Mouse (Mus musculus) NIH3T3 (cell line): ENCODE results near the gene Lmtk3.

Experiments
- DNase-seq: peaks from one replicate; pipeline ENCODE4 v3.0.0-alpha.2; 2012; ENCODE audit warnings: low read depth

Lmtk3 gene

DNA sequence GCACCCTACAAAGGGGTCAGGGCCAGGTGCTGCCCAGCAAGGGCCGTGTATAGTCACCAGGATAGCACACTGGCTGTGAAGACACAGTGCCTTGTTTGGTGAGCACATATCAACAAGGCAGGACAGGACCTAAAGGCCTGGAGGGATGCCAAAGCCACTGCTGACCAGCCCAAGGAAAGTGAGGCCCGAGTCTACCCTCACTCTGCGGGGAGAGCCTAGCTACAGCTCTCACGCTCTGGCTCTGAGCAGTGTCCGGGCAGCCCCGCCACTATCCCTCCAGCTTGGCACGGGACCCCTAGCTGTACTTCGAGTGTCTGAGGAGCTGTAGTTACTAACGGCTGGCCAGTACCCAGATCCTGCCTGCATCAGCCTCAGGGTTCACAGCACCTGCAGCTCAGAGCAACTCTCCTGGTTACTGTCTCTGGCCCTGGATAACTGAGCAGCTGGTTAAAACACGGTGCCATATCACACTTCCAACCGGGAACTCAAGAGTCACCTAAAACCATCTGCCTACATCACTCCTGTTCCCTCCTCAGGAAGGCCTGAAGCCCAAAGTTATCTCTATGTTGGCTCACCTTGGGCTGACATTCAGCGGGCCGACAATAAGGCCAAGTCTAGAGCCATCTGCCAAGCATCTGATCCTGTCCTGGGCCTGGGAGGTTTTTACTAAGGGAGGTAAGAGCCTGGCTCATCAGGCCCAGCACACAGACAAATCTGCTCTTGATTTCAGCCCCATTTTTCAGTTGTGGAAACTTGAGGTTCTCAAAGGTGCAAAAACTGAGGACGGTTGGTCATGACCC is 25.9 kb downstream of the Lmtk3 start:
- no peak for DNase-seq

DNA sequence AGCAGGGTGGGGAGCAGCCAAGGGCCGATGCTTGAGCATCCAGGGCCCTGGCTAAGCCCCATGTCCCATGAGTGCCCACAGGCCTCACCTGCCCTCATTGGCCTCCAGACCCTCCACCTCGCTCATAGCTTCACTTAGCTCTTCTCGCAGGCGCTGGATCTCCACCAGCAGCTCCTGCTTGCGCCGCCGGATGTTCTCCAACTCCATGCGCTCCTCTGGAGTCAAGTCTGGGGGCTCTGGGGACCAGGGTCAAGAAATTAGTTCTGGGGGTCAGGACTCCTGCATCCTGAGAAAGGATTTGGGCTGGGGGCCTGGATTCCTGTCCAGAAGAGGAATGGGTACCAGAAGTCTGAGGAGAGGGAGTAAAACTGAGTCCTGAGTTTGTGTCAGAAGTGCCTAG is 29.4 kb downstream of the Lmtk3 start:
- no peak for DNase-seq

DNA sequence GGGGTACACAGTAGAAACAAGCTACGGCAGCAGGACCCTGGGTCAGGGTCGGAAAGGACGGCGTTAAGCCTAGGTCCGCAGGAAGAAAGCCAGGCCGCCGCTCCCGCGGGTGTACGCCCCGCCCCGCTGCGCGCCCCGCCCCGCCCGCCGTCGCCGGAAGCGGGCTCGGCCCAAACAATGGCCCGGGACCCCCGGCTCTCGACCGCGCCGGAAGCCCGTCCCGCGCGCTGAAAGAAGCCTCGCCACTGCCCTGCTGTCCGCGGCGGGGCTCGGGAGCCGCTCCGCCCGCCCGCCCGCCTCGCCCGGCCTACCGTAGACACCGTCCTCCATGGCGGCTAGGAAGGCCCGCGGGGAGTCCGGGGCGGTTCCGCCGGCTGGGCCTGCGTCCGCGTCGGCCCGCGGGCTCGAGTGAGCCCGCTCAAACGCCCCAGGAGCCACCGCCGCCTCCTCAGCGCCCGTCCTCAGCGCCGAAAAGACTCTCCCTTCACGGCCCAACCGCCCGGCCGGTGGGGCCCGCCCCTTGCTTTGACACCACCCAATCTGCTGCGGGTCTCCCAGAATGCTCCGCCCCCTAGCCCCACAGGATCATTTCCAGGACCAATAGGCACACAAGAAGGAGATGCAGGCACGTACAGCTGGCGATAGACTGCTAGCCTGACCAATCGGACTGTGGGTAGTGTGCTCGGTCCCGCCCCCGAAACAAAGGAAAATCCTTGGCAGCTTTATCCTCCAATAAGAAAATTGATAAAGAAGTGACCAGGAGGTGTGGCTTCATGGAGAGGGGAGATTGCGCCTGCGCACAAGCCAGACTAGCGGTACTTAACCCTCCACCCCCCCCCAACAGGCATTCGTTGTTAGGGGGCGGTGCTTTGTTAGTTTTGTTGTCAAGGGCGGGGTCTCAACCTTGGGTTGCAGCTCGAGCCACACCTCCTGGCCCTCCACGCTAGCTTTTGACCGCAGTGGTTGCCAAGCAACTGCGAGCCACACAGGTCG is 30.5 kb downstream of the Lmtk3 start, which contains the start of gene Cyth2:
Gene Cyth2 (minus strand): TSS at position 795 of the 993 bp plus-strand sequence.
- DNase-seq, result peak; percentile 100

DNA sequence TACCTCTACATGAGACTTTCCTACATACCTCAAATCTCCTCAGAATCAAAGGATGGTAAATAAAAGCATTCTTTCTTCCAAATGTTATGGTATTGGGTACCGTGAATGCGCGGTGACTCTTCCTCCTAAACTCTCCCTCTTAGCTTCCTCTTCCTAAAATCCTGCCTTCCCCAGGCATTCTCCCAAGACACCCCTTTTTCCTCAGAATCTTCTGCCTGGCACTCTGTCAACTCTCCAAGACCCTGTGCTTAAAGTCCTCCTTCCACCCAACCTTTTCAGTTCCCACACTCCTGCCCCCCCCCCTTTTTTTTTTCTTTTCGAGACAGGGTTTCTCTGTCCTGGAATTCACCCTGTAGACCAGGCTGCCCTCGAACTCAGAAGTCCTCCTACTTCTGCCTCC is 31.3 kb downstream of the Lmtk3 start:
- DNase-seq, result no peak

DNA sequence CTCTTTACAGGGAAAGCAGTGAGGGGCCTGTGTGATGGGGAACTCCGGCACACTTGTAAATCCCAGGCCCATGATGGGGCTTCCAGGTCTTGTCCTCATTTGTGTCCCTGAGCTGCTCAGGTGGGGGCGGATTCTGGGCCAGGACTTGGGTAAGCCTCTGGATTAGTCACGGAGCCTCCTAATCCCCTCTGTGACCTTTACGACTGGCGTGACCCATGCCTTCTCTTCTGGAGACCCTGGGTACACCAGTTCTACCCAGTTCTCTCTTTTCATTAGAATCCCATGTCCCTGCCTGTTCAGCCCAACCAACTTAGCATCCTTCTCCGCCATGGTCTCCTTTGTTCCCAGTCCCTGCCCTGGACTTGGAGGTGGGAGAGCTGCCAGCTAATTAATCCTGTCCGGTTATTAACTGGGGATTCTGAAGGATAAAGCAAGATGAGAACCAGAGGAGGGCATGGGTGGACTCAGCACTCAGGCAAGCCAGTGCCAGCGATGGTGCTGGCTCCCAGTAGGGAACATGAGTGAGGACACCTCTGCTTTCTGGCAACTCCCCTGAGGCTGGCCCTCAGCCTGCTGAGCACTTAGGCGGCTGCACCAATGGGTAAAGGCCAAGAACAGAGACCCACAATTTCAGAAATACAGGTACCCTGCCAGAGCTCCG is 31.9 kb downstream of the Lmtk3 start:
- DNase-seq, result no peak

DNA sequence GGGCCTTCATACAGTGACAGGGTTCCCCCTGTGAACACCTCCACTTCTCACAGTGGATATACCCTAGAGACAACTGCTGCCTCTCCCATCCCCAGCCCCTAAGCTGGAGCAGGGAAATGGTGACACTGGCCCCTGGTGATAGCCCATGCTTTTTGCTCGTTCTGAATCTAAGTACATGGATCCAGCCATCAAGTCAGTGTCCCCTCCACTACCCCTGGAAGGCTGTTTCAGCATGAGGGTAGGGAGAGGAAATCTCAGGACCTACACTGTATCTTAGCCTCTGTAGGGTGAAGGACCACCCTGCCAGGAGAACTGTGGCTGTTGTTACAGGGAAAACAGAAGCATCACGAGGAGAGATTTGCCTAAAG is 32.4 kb downstream of the Lmtk3 start:
- no peak for DNase-seq

DNA sequence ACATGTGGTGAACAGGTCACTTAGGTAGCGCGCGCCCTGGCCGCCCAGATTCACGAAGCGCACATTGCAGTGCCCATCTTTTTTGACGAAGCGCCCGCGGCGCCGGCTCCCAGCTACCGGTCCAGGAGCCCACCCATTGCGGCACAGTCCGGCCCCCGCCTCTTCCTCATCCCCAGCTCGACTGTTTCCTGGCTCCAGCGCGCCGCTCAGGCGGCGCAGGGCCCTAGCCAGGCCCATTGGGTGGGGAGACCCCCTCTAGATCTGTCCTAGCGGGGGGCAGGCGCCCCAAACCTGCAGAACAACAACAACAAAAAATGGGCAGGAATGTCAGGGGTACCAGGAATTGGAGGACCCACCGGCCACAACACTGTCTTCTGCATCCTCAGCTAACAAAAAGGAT is 36.3 kb downstream of the Lmtk3 start:
- DNase-seq, result no peak

DNA sequence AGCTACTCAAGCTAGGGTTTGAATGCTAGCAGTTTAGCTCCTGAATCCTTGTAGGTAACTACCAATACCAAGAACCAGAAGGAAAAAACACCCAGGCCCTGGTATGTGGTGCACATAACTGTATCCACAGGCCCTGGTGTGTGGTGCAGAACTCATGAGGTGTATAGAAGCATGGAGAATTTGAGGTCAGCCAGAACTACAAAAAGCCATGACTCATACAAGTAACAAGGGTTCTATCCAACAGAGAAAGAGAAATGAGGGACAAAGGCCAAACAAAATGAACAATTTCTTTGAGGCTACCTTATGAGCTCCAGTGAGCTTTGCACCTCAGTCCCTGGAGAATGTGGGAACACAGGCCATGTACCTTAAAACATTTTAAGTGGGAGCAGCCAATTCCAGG is 37.4 kb downstream of the Lmtk3 start:
- peak; percentile 43 for DNase-seq

DNA sequence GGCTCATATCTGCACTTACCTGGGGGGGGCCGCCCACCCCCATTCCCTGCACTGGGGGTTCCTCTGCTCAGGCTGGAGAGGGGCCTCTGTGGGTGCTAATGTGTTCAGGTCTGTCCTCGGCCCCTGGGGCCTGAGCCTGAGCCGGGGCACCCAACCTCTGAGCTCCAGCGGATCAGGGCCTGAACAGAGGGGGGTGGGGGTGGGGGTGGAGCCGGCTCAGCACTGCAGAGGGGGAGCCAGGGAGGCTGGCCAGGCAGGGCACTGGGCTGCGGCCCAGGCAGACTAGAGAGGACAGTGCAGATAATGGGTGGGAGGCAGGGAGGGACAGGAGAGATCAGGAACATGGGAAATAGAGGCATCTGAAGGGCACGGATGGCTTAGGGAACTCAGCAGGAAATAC is 41.1 kb downstream of the Lmtk3 start, which contains the start of gene Kcnj14:
Gene Kcnj14 (minus strand): TSS at position 185 of the 400 bp plus-strand sequence.
- DNase-seq, result no peak

DNA sequence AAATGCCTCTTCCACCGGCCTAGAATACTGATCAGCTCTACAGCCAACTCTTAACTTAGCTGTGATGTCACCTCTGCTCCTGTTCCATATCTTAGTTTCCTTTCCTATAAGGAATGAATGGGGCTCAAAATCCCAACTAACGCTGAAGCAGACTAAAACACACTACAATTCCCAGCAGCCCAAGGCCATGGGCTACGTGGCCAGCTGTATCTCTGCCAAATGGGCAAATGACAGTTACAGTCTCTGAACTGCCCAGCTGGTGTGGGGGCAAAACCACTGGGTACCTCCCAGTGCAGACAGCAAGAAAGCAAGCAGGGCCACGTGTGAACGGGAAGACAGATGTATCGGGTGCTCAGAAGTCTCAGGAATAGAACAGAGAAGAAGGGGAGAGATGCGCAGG is 43.1 kb downstream of the Lmtk3 start:
- DNase-seq, result no peak

DNA sequence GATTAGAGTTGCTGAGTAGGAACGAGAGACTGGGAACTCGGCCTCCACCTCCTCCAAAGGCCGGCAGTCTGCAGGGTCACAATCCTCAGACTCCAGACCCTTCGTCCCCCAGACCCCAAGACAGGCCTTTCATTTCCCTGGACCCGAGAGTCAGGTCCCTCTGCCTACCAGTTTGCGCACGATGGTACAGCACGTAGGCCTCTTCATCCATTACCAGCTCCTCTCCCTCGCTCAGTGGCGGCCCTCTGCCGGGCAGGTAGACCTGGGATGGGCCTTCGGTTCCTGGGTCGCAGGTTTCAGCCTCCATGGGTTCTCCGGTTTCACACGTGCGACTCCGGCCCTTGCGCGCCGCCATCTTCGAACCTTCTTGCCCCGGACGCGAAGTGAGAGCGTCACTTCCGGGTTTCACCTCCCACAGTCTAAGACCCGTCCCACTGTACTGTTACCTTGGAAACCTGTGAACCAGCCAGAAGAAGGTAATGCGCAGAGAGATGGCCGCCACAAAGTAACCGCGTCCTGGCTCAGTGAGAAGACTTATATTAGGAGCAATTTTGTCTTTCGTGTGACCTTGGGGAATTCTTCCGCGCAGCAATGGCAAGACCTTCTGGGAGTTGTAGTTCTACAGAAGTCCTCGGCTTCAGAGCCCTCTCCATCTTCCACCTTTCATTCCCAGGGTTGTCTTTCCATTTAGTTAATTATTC is 47.0 kb downstream of the Lmtk3 start, which contains the start of gene Grwd1:
Gene Grwd1 (minus strand): TSS at position 518 of the 701 bp plus-strand sequence.
- DNase-seq, result peak; percentile 95

DNA sequence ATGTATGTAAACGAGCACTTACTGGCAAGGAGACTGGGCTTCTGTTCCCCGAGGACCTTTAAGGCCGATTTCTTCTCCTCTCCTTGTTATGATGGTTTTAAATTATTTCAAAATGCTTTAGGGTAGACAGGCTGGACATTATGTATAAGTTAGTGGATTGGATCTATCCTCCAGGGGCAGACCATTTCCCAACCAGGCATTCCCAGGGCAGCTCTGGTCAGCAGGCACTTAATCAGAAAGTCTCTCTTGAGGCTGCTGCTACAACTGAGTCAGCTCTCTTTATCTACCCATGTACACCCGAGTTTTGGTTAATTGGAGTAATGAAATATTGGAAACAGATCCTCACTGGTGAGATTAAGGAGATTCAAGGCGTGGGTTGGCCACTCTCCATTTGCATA is 47.6 kb downstream of the Lmtk3 start:
- DNase-seq, result peak; percentile 71

DNA sequence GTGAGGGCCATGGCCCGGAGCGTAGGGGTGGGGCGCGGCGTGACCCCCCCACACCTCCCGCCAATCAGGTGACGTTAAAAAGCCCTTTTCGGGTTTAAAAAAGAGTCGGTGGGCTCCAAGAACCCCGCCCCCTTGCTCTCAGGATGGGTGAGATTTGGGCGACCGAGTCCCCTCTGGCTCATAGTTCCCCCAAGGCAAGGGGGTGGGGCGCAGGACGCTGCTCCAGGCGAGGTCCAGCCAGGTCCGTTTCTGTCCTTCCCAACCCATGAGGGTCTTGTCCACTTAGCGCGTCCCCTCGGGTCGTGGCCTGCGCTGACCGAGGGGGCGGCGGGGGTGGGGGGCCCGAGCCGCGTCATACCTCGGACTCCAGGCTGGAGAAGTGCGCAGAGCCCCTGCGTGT is 48.9 kb downstream of the Lmtk3 start:
- DNase-seq, result no peak

DNA sequence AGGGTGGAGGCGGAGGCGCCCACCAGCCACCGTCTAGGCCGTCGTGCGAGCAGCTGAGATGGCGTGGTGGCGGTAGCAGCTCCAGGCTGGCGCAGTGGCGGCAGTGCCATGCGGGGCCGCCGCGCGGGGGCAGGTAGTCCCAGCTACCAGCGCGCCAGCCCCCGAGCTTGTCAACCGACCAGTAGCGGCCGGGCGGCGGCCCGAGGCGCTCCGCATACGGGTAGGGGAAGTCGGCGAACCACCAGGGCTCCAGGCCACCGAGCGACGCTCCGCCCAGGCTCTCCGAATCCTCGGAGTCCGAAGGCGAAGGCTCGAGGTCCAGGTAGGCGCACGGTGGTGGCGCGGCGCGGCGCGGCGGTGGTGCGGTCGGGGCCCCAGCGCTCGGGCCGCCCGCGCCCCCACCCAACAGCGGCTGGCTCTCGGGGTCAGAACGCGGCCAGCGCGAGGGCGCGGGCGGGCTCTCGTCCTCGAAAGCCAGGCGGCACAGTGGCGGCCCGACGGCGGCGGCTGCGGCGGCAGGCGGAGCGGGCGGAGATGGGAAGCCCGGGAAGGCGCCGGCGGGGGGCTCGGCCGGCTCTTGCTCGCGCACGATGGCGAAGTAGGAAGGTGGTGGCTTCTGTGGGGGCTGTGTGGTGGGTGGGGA is 49.7 kb downstream of the Lmtk3 start:
- DNase-seq, result no peak

DNA sequence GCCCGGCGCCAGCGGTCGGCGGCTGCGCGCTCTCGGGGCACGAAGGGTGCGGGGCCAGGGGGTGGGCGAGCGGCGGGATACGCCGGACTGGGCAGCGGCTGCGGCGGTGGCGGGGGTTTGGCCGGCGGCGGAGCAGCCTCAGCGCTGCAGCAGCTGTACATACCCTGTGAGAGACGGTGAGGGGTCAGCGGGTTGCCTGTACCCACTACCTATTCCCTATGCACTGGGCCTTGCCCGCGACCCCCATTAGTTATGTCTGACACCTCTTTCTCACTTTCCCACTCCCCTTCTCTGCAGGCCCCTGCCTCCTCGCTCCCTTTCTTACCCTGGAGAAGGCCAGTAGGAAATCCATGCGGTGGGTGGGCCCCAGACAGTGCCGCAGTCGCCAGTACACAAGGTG is 50.4 kb downstream of the Lmtk3 start:
- DNase-seq, result no peak

DNA sequence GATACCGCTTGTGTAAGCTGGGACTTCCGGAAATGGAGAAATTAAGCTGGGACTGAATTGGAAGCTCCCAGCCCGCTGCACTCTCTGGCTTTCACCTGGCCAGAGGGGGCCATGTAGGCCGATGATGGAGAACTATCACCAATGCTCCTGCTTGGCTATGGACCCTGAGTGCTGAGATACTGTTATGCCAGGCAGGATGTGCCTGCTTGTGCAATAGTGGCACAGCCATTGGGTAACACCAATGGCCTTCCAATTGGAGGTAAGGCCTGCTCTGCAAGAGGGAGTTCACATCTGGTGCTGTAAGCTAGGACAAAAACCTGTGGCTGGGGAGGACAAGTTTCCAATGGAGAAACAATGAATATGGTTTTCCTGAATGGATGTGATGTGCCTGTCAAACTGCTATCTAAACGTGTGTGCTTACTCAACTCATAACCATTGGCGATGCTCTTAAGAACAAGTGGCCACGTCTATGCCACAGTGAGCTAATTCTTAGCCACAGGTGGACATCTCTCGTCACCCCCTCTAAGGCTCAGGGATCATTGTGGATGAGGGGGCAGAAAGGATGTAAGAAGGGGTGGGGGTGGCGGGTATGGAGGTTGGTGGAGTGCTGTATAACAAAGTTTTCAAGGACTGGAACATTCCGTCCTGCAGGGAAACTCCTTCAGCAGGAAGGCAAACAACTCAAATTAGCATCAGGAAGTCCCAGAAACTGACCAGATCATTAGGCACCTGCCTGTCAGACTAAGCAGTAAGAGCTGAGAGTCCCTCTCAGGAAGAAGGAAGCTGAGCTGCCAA is 59.6 kb downstream of the Lmtk3 start:
- DNase-seq, result no peak

DNA sequence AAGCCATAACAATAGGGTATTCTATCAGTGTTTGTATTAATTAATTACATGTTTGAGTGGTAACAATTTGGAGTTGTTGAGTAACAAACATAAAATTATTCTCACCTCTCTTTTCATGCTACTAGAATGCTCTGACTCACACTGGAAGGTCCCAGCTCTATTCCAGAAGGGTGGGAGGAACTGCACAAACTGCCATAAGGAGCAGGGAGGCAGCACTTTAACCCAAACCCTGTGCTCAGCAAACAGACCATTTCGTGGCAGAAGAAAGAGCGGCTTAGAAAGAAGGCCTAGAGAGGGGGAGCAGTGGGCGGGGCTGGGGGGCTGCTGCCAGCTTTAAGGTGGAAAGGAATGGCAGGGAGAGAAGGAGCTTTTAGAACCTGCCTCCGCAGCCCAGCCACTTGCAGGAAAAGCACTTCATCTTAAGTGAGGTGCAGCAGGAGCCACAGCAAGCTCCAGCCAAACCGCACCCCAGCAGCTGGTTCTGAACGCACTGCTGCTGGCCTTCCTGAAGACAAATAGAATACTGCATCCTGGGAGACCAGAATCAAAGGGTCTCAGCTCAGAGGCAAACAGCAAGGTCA is 65.0 kb downstream of the Lmtk3 start:
- DNase-seq, result no peak

DNA sequence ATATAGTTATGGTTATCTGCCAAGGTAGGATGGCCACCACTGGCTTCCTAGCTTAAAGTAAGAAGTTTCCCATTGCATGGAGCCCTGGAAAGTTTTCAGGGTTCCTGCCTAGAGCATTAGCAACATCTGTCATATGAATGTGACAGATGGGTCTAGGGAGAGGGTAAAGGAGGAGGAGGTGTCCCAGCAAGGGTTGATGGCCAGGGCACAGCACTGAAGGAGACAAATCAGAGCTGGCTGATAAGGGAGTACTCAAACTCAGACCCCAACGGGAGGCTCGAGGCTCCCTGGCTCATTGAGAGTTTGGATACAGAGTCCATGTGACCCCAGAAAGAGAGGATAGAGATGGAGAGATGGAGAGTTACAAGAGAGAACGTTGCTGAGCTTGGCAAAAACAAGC is 67.1 kb downstream of the Lmtk3 start:
- no peak for DNase-seq

DNA sequence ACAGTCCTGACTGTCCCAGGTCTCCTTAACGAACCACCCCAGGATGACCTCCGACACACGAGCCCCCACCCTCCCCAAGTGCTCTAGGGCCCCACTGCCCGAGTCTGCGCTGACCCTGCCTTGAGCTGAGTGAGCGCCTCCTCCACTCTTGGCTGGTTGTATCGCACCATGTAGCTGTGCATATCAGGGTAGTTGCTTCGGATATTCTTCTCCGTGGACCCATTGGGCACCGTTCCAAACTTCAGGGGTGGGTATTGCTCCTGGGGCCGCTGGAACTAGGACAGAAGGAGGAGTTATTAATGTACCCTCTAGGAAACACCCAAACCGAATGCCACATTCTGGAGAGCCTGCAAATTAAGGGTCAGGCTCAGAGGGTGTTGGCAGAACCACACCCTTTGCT is 69.6 kb downstream of the Lmtk3 start:
- no peak for DNase-seq
